8 mouse cellular contexts compared by ENCODE assay signal in genomic region chr2:170318713-170319532, GRCm38 (mm10).
DNase-seq lines count a peak whose midpoint lies in the region; ATAC-seq and TF ChIP-seq lines count a peak whose summit lies in the region.

No protein-coding gene starts in this region.

- TF ChIP-seq EP300 in ES-Bruce4 (IDR thresholded peaks at IDR 0.05; ENCODE audit: insufficient read depth, low read depth, low read length): peak; percentile 78; the same call in 1 of the 2 replicates

- peak; percentile 96 to 98 for ATAC-seq in hematopoietic stem cell, adult 5-6 weeks (replicated peaks in 1 of 2; ENCODE audit: insufficient read depth in 1 of 2, low FRiP score in 2 of 2, low TSS enrichment in 1 of 2, low read depth in 1 of 2, poor library complexity in 2 of 2, severe bottlenecking in 2 of 2)
- peak; percentile 95 for ATAC-seq in lung, embryonic 15.5 days (ENCODE audit: borderline replicate concordance, extremely low read depth, low FRiP score, low TSS enrichment)

- no peaks in the 10 kb centered on the region for H3K36me3 ChIP-seq in ES-Bruce4 (ENCODE audit: control insufficient read depth, insufficient read depth, low read length, poor library complexity, severe bottlenecking)
- H3K36me3 ChIP-seq in lung, embryonic 15.5 days: no peaks in the 10 kb centered on the region

- TF ChIP-seq POLR2A in ES-Bruce4 (IDR thresholded peaks at IDR 0.05; ENCODE audit: insufficient read depth, low read length): no peak

- H3K4me2 ChIP-seq in lung, embryonic 15.5 days: peak overlapping the region; percentile 80

- 10% methylated on average over 25 of the region's 25 CpGs for WGBS in lung, embryonic 15.5 days

- H3K27ac ChIP-seq in ES-Bruce4 (ENCODE audit: insufficient read depth, low read length): no peak overlapping the region
- H3K27ac ChIP-seq in lung, embryonic 15.5 days: peak overlapping the region; percentile 65

- H3K4me1 ChIP-seq in ES-Bruce4 (ENCODE audit: control insufficient read depth, insufficient read depth, low read length): no peaks in the 10 kb centered on the region
- H3K4me1 ChIP-seq in lung, embryonic 15.5 days: peaks cover 27% of the 10 kb centered on the region

- no peaks in the 10 kb centered on the region for H3K9me3 ChIP-seq in ES-Bruce4 (replicated peaks; ENCODE audit: control insufficient read depth, insufficient read depth, low read length, poor library complexity, severe bottlenecking)
- H3K9me3 ChIP-seq in lung, embryonic 15.5 days: no peaks in the 10 kb centered on the region

- no peaks in the 10 kb centered on the region for H3K27me3 ChIP-seq in ES-Bruce4 (ENCODE audit: control insufficient read depth, insufficient read depth, low read length, poor library complexity, severe bottlenecking)
- H3K27me3 ChIP-seq in lung, embryonic 15.5 days: no peaks in the 10 kb centered on the region

- peak overlapping the region; percentile 63 for H3K4me3 ChIP-seq in ES-Bruce4 (ENCODE audit: low read depth, low read length)
- H3K4me3 ChIP-seq in lung, embryonic 15.5 days: peak overlapping the region; percentile 41

- H3K9ac ChIP-seq in ES-Bruce4 (ENCODE audit: low read depth, poor library complexity, severe bottlenecking): peak overlapping the region; percentile 27; the same call in 1 of the 2 replicates
- no peak overlapping the region for H3K9ac ChIP-seq in lung, embryonic 15.5 days

- TF ChIP-seq CTCF in ES-Bruce4 (IDR thresholded peaks at IDR 0.05; ENCODE audit: low read depth, low read length): peak; percentile 70

- DNase-seq in cerebellum, adult 11-12 months: peak; percentile 8
- peak; percentile 95 for DNase-seq in forelimb bud, embryonic 11.5 days (ENCODE audit: low read depth, low spot score)
- DNase-seq in layer of hippocampus, adult 9-10 months (ENCODE audit: low spot score): peak; percentile 48
- DNase-seq in ovary, postnatal 14 days (ENCODE audit: low spot score): peak; percentile 76
- DNase-seq in thymus, postnatal 10 days (ENCODE audit: low spot score in 2 of 2): peak; percentile 92 to 95

Comparison
In these comparisons a context has a peak if more than half of its experiments do, and no peak if none do; other contexts are left out.
1. DNase-seq: peak in every context shown above with its lines; median percentile 95 in forelimb bud, embryonic 11.5 days; 94 in thymus, postnatal 10 days; 76 in ovary, postnatal 14 days; 48 in layer of hippocampus, adult 9-10 months; 8 in cerebellum, adult 11-12 months.